Mouse (Mus musculus) heart, embryonic 16.5 days (tissue): ENCODE results near the gene Tbc1d32. TPM values are rescaled to one million over a fixed set of nuclear protein-coding genes. Genes with fewer than 3 reads are reported as not detected.

Experiments
- ATAC-seq: fragments of 200-750 bp; cut with Nextera tagmentation; replicated peaks from 2 replicates; pipeline ENCODE4 v1.8.0; 2017; ENCODE audit warnings: moderate number of reproducible peaks; ENCODE audit not compliant: insufficient read depth, low FRiP score; ENCODE audit errors: extremely low read depth
- H3K27ac ChIP-seq: fragments of 300-500 bp; sonication (generic); 2 replicates; pipeline ENCODE4 v1.5.1; 2014; ENCODE audit warnings: mild to moderate bottlenecking, low read length, control low read depth, moderate library complexity
- H3K27me3 ChIP-seq: fragments of 300-500 bp; sonication (generic); 2 replicates; pipeline ENCODE4 v1.6.1; 2014; ENCODE audit warnings: low read length, mixed read lengths; ENCODE audit not compliant: control insufficient read depth, insufficient read depth
- H3K36me3 ChIP-seq: fragments of 300-500 bp; sonication (generic); 2 replicates; pipeline ENCODE4 v1.6.1; 2014; ENCODE audit not compliant: control insufficient read depth, insufficient read depth
- H3K4me1 ChIP-seq: fragments of 300-500 bp; sonication (generic); 2 replicates; pipeline ENCODE4 v1.6.1; 2014; ENCODE audit warnings: low read length, mixed read lengths; ENCODE audit not compliant: control insufficient read depth, insufficient read depth
- H3K4me2 ChIP-seq: fragments of 300-500 bp; sonication (generic); 2 replicates; pipeline ENCODE4 v1.6.1; 2014; ENCODE audit warnings: low read depth, mild to moderate bottlenecking, control low read depth, low read length
- H3K4me3 ChIP-seq: fragments of 300-500 bp; sonication (generic); 2 replicates; pipeline ENCODE4 v1.5.1; 2014; ENCODE audit warnings: mild to moderate bottlenecking, control low read depth, low read length
- H3K9ac ChIP-seq: fragments of 300-500 bp; sonication (generic); 2 replicates; pipeline ENCODE4 v1.6.1; 2014; ENCODE audit warnings: low read length, control low read depth
- H3K9me3 ChIP-seq: fragments of 300-500 bp; sonication (generic); replicated peaks from 2 replicates; pipeline ENCODE4 v1.6.1; 2016; ENCODE audit warnings: low read length; ENCODE audit not compliant: control insufficient read depth
- WGBS: fragments of 180-500 bp; shearing (Covaris S2); extraction: QIAGEN DNeasy Blood & Tissue Kit; methylation state at CpG from one replicate; pipeline ENCODE4 v1.1.7; 2014; 5-methylcytosine and 5-hydroxymethylcytosine counted together
- polyA plus RNA-seq: library from polyadenylated mRNA; unstranded; fragments of >200 nt; fragmentation: Nextera tagmentation; extraction: Ambion mirVana; gene quantifications from 2 replicates; pipeline ENCODE4 v1.2.1, GENCODE M21; 2015

The Tbc1d32 gene
- polyA plus RNA-seq, result 2.1 and 2.3 TPM in 2 replicates

GRCm38 (mm10) chr10:56228568-56229209 is at the start of gene Tbc1d32:
Gene Tbc1d32, minus strand, starts transcription at chr10:56228689.
- Histone ChIP-seq H3K4me1 (peaks cover 9% of the 10 kb centered on the region; the same call in 1 of the 2 replicates), H3K9me3 (0 out of 2 replicates have a peak, but pooled peaks cover 3% of the 10 kb centered on the region), H3K27ac (peak within 1 kb of the TSS; percentile 86), H3K36me3 (no peaks in the 10 kb centered on the region), H3K4me3 (peak within 1 kb of the TSS; percentile 73), H3K9ac (peak within 1 kb of the TSS; percentile 79), H3K4me2 (peak within 1 kb of the TSS; percentile 85), H3K27me3 (no peaks in the 10 kb centered on the region)
- WGBS, result 4% methylated on average over 42 of the region's 42 CpGs
- peak; percentile 98 for ATAC-seq

GRCm38 (mm10) chr10:56227771-56228275 is 666 bp downstream of the Tbc1d32 start:
- WGBS, result 78% methylated on average over 8 of the region's 8 CpGs
- H3K27ac ChIP-seq, result no peak overlapping the region
- 0 out of 2 replicates have a peak, but pooled peaks cover 3% of the 10 kb centered on the region for H3K9me3 ChIP-seq
- H3K4me2 ChIP-seq, result peak overlapping the region; percentile 85
- ATAC-seq, result no peak
- peak overlapping the region; percentile 73 for H3K4me3 ChIP-seq
- no peaks in the 10 kb centered on the region for H3K27me3 ChIP-seq
- H3K9ac ChIP-seq, result peak overlapping the region; percentile 79
- no peaks in the 10 kb centered on the region for H3K36me3 ChIP-seq
- H3K4me1 ChIP-seq, result peaks cover 9% of the 10 kb centered on the region; the same call in 1 of the 2 replicates

GRCm38 (mm10) chr10:56215797-56216196 is 12.7 kb downstream of the Tbc1d32 start:
- no peak overlapping the region for H3K4me2 ChIP-seq
- no peak for ATAC-seq
- H3K36me3 ChIP-seq, result no peaks in the 10 kb centered on the region
- no peak overlapping the region for H3K9ac ChIP-seq
- H3K9me3 ChIP-seq, result no peaks in the 10 kb centered on the region
- H3K4me1 ChIP-seq, result no peaks in the 10 kb centered on the region
- 81% methylated on average over 3 of the region's 3 CpGs for WGBS
- no peak overlapping the region for H3K27ac ChIP-seq
- H3K4me3 ChIP-seq, result no peak overlapping the region
- H3K27me3 ChIP-seq, result no peaks in the 10 kb centered on the region

GRCm38 (mm10) chr10:56210343-56210742 is 18.1 kb downstream of the Tbc1d32 start:
- Histone ChIP-seq H3K27me3 (no peaks in the 10 kb centered on the region), H3K4me2 (no peak overlapping the region), H3K27ac (no peak overlapping the region), H3K9ac (no peak overlapping the region), H3K4me1 (no peaks in the 10 kb centered on the region), H3K9me3 (no peaks in the 10 kb centered on the region), H3K36me3 (no peaks in the 10 kb centered on the region), H3K4me3 (no peak overlapping the region)
- no peak for ATAC-seq
- 94% methylated on average over 1 of the region's 1 CpGs for WGBS

- H3K4me1 ChIP-seq, result no peaks in the 10 kb centered on the region
- ATAC-seq, result no peak
- H3K27ac ChIP-seq, result no peak overlapping the region
- H3K4me2 ChIP-seq, result no peak overlapping the region
- no peaks in the 10 kb centered on the region for H3K27me3 ChIP-seq
- no peaks in the 10 kb centered on the region for H3K36me3 ChIP-seq
- WGBS, result 83% methylated on average over 8 of the region's 8 CpGs
- no peak overlapping the region for H3K9ac ChIP-seq
- H3K4me3 ChIP-seq, result no peak overlapping the region
- H3K9me3 ChIP-seq, result no peaks in the 10 kb centered on the region
These were observed 21.6 kb downstream of the Tbc1d32 start for GRCm38 (mm10) chr10:56206802-56207404.

- no peak overlapping the region for H3K9ac ChIP-seq
- no peaks in the 10 kb centered on the region for H3K9me3 ChIP-seq
- no peaks in the 10 kb centered on the region for H3K4me1 ChIP-seq
- ATAC-seq, result no peak
- no peaks in the 10 kb centered on the region for H3K27me3 ChIP-seq
- whole genome bisulfite sequencing, result 86% methylated on average over 2 of the region's 2 CpGs
- no peak overlapping the region for H3K4me3 ChIP-seq
- H3K36me3 ChIP-seq, result no peaks in the 10 kb centered on the region
- no peak overlapping the region for H3K4me2 ChIP-seq
- no peak overlapping the region for H3K27ac ChIP-seq
These were observed 24.1 kb downstream of the Tbc1d32 start for GRCm38 (mm10) chr10:56204348-56204747.

- H3K36me3 ChIP-seq, result no peaks in the 10 kb centered on the region
- no peak overlapping the region for H3K4me3 ChIP-seq
- no peak for ATAC-seq
- no peak overlapping the region for H3K4me2 ChIP-seq
- H3K9me3 ChIP-seq, result no peaks in the 10 kb centered on the region
- no peaks in the 10 kb centered on the region for H3K27me3 ChIP-seq
- no peak overlapping the region for H3K27ac ChIP-seq
- H3K9ac ChIP-seq, result no peak overlapping the region
- no peaks in the 10 kb centered on the region for H3K4me1 ChIP-seq
These were observed 28.6 kb downstream of the Tbc1d32 start for GRCm38 (mm10) chr10:56199902-56200301.

- H3K4me3 ChIP-seq, result no peak overlapping the region
- no peaks in the 10 kb centered on the region for H3K4me1 ChIP-seq
- H3K4me2 ChIP-seq, result no peak overlapping the region
- WGBS, result 75% methylated on average over 3 of the region's 3 CpGs
- H3K9ac ChIP-seq, result no peak overlapping the region
- H3K27ac ChIP-seq, result no peak overlapping the region
- H3K27me3 ChIP-seq, result no peaks in the 10 kb centered on the region
- ATAC-seq, result no peak
- H3K9me3 ChIP-seq, result no peaks in the 10 kb centered on the region
- H3K36me3 ChIP-seq, result no peaks in the 10 kb centered on the region
These were observed 29.8 kb downstream of the Tbc1d32 start for GRCm38 (mm10) chr10:56198691-56199090.

GRCm38 (mm10) chr10:56194310-56194709 is 34.2 kb downstream of the Tbc1d32 start:
- Histone ChIP-seq H3K4me2 (no peak overlapping the region), H3K4me3 (no peak overlapping the region), H3K9ac (no peak overlapping the region), H3K27me3 (no peaks in the 10 kb centered on the region), H3K4me1 (no peaks in the 10 kb centered on the region), H3K27ac (no peak overlapping the region), H3K9me3 (no peaks in the 10 kb centered on the region), H3K36me3 (no peaks in the 10 kb centered on the region)
- WGBS, result 81% methylated on average over 7 of the region's 7 CpGs
- ATAC-seq, result no peak
